Mouse (Mus musculus) limb, embryonic 11.5 days (tissue): ENCODE measurements at regions not wholly inside any gene's neighbourhood (a gene's known extent, or its start where the extent isn't known, plus 50 kb on each side); places are given as distances from the start of the nearest gene placed in this dataset.
"Not testable (repeated sequence)": the region's sequence is repeated elsewhere in the genome, so short reads cannot be mapped to it uniquely, and the experiment has no call there.

ENCODE experiments used
- ATAC-seq: fragments of 200-750 bp; cut with Nextera tagmentation; 2 replicates; pipeline ENCODE4 v1.8.0; 2017; ENCODE audit warnings: low read depth; ENCODE audit not compliant: insufficient number of reproducible peaks, low FRiP score, low TSS enrichment
- DNase-seq: peaks from one replicate; pipeline ENCODE4 v3.0.0-alpha.2; 2015; ENCODE audit warnings: low spot score
- H3K27ac ChIP-seq: fragments of 300-500 bp; sonication (generic); replicated peaks from 2 replicates; pipeline ENCODE4 v1.5.1; 2014; ENCODE audit warnings: low read depth, mild to moderate bottlenecking, low read length
- H3K27me3 ChIP-seq: fragments of 300-500 bp; sonication (generic); 2 replicates; pipeline ENCODE4 v1.6.1; 2014; ENCODE audit warnings: mild to moderate bottlenecking, low read length, mixed read lengths; ENCODE audit not compliant: control insufficient read depth, insufficient read depth
- H3K36me3 ChIP-seq: fragments of 300-500 bp; sonication (generic); 2 replicates; pipeline ENCODE4 v1.6.1; 2014; ENCODE audit warnings: mild to moderate bottlenecking, low read length, moderate library complexity, mixed read lengths; ENCODE audit not compliant: control insufficient read depth, insufficient read depth
- H3K4me1 ChIP-seq: fragments of 300-500 bp; sonication (generic); 2 replicates; pipeline ENCODE4 v1.6.1; 2014; ENCODE audit warnings: low read length, mixed read lengths; ENCODE audit not compliant: control insufficient read depth, insufficient read depth
- H3K4me2 ChIP-seq: fragments of 300-500 bp; sonication (generic); 2 replicates; pipeline ENCODE4 v1.6.1; 2014; ENCODE audit warnings: low read depth, mild to moderate bottlenecking, moderate library complexity; ENCODE audit not compliant: severe bottlenecking
- H3K4me3 ChIP-seq: fragments of 300-500 bp; sonication (generic); 2 replicates; pipeline ENCODE4 v1.5.1; 2014; ENCODE audit warnings: low read depth, low read length
- H3K9ac ChIP-seq: fragments of 300-500 bp; sonication (generic); 2 replicates; pipeline ENCODE4 v1.6.1; 2014; ENCODE audit warnings: mild to moderate bottlenecking, low read length
- H3K9me3 ChIP-seq: fragments of 300-500 bp; sonication (generic); 2 replicates; pipeline ENCODE4 v1.6.1; 2016; ENCODE audit warnings: low read length; ENCODE audit not compliant: control insufficient read depth
- WGBS: fragments of 180-500 bp; shearing (Covaris S2); extraction: QIAGEN DNeasy Blood & Tissue Kit; methylation state at CpG from one replicate; pipeline ENCODE4 v1.1.7; 2014; 5-methylcytosine and 5-hydroxymethylcytosine counted together

GRCm38 (mm10) chr10:118616031-118616615, 175.3 kb downstream of the Ifng start:
- no peaks in the 10 kb centered on the region for H3K9me3 ChIP-seq
- no peak overlapping the region for H3K4me2 ChIP-seq
- H3K9ac ChIP-seq: no peak overlapping the region
- WGBS: 90% methylated on average over 5 of the region's 5 CpGs
- H3K27ac ChIP-seq: no peak overlapping the region
- no peaks in the 10 kb centered on the region for H3K36me3 ChIP-seq
- H3K27me3 ChIP-seq: no peaks in the 10 kb centered on the region
- ATAC-seq (no peak), DNase-seq (no peak)
- H3K4me3 ChIP-seq: no peak overlapping the region
- H3K4me1 ChIP-seq: no peaks in the 10 kb centered on the region

GRCm38 (mm10) chr10:118617291-118618044, 176.6 kb downstream of the Ifng start:
- Histone ChIP-seq H3K4me1 (no peaks in the 10 kb centered on the region), H3K27me3 (no peaks in the 10 kb centered on the region), H3K9me3 (no peaks in the 10 kb centered on the region), H3K4me3 (no peak overlapping the region), H3K4me2 (no peak overlapping the region), H3K36me3 (no peaks in the 10 kb centered on the region), H3K9ac (no peak overlapping the region), H3K27ac (no peak overlapping the region)
- DNase-seq (no peak), ATAC-seq (no peak)
- 89% methylated on average over 6 of the region's 6 CpGs for WGBS

GRCm38 (mm10) chr10:118618251-118618650, 177.4 kb downstream of the Ifng start:
- H3K4me2 ChIP-seq, DNase-seq, H3K4me3 ChIP-seq, H3K4me1 ChIP-seq, H3K27me3 ChIP-seq, H3K9me3 ChIP-seq, H3K36me3 ChIP-seq, H3K9ac ChIP-seq, H3K27ac ChIP-seq, ATAC-seq: not testable (repeated sequence)
- WGBS: 98% methylated on average over 4 of the region's 4 CpGs

- Histone ChIP-seq H3K9me3 (no peaks in the 10 kb centered on the region), H3K9ac (no peak overlapping the region), H3K27me3 (no peaks in the 10 kb centered on the region), H3K4me3 (no peak overlapping the region), H3K4me2 (no peak overlapping the region), H3K27ac (no peak overlapping the region), H3K36me3 (no peaks in the 10 kb centered on the region), H3K4me1 (no peaks in the 10 kb centered on the region)
- ATAC-seq (no peak), DNase-seq (no peak)
- WGBS: 92% methylated on average over 10 of the region's 10 CpGs
Measured at GRCm38 (mm10) chr10:118618766-118619600, 178.1 kb downstream of the Ifng start.

GRCm38 (mm10) chr10:118619601-118620000, 178.8 kb downstream of the Ifng start:
- Histone ChIP-seq H3K27ac (no peak overlapping the region), H3K4me1 (no peaks in the 10 kb centered on the region), H3K4me2 (no peak overlapping the region), H3K9ac (no peak overlapping the region), H3K36me3 (no peaks in the 10 kb centered on the region), H3K4me3 (no peak overlapping the region), H3K27me3 (no peaks in the 10 kb centered on the region), H3K9me3 (no peaks in the 10 kb centered on the region)
- ATAC-seq: no peak
- 81% methylated on average over 1 of the region's 1 CpGs for WGBS
- DNase-seq: no peak

- Histone ChIP-seq H3K9me3 (no peaks in the 10 kb centered on the region), H3K4me1 (no peaks in the 10 kb centered on the region), H3K4me3 (no peak overlapping the region), H3K27me3 (no peaks in the 10 kb centered on the region), H3K27ac (no peak overlapping the region), H3K9ac (no peak overlapping the region), H3K4me2 (no peak overlapping the region), H3K36me3 (no peaks in the 10 kb centered on the region)
- ATAC-seq: no peak
- DNase-seq: no peak
Measured at GRCm38 (mm10) chr10:118620611-118621010, 179.8 kb downstream of the Ifng start.

GRCm38 (mm10) chr10:118621546-118621945, 180.7 kb downstream of the Ifng start:
- Histone ChIP-seq H3K4me1 (no peaks in the 10 kb centered on the region), H3K9ac (no peak overlapping the region), H3K4me3 (no peak overlapping the region), H3K27me3 (no peaks in the 10 kb centered on the region), H3K36me3 (no peaks in the 10 kb centered on the region), H3K4me2 (no peak overlapping the region), H3K27ac (no peak overlapping the region), H3K9me3 (no peaks in the 10 kb centered on the region)
- ATAC-seq (no peak), DNase-seq (no peak)
- 85% methylated on average over 4 of the region's 4 CpGs for WGBS

GRCm38 (mm10) chr10:118622131-118622530, 181.3 kb downstream of the Ifng start:
- ATAC-seq: no peak
- Histone ChIP-seq H3K9ac (no peak overlapping the region), H3K4me1 (no peaks in the 10 kb centered on the region), H3K4me3 (no peak overlapping the region), H3K27ac (no peak overlapping the region), H3K27me3 (no peaks in the 10 kb centered on the region), H3K9me3 (no peaks in the 10 kb centered on the region), H3K4me2 (no peak overlapping the region), H3K36me3 (no peaks in the 10 kb centered on the region)
- no peak for DNase-seq
- WGBS: 87% methylated on average over 6 of the region's 6 CpGs
